Mouse (Mus musculus) forebrain, embryonic 15.5 days (tissue): ENCODE measurements around the gene Col6a4. TPM values are rescaled to one million over a fixed set of nuclear protein-coding genes. Genes with fewer than 3 reads are reported as not detected.

Source experiments
- ATAC-seq: fragments of 200-750 bp; cut with Nextera tagmentation; replicated peaks from 2 replicates; pipeline ENCODE4 v1.8.0; 2017; ENCODE audit warnings: mild to moderate bottlenecking, moderate TSS enrichment, moderate library complexity
- H3K27ac ChIP-seq: fragments of 300-500 bp; sonication (generic); replicated peaks from 2 replicates; pipeline ENCODE4 v1.5.1; 2015; ENCODE audit warnings: mild to moderate bottlenecking, inconsistent platforms
- H3K27me3 ChIP-seq: fragments of 300-500 bp; sonication (generic); 2 replicates; pipeline ENCODE4 v1.6.1; 2015; ENCODE audit warnings: inconsistent platforms
- H3K36me3 ChIP-seq: fragments of 300-500 bp; sonication (generic); 2 replicates; pipeline ENCODE4 v1.6.1; 2015; ENCODE audit warnings: mild to moderate bottlenecking, inconsistent platforms
- H3K4me1 ChIP-seq: fragments of 300-500 bp; sonication (generic); 2 replicates; pipeline ENCODE4 v1.6.1; 2015; ENCODE audit warnings: inconsistent platforms
- H3K4me2 ChIP-seq: fragments of 300-500 bp; sonication (generic); replicated peaks from 2 replicates; pipeline ENCODE4 v1.6.1; 2015; ENCODE audit warnings: mild to moderate bottlenecking, inconsistent platforms
- H3K4me3 ChIP-seq: fragments of 300-500 bp; sonication (generic); 2 replicates; pipeline ENCODE4 v1.5.1; 2015; ENCODE audit warnings: mild to moderate bottlenecking, inconsistent platforms
- H3K9ac ChIP-seq: fragments of 300-500 bp; sonication (generic); replicated peaks from 2 replicates; pipeline ENCODE4 v1.6.1; 2015; ENCODE audit warnings: mild to moderate bottlenecking, inconsistent platforms
- H3K9me3 ChIP-seq: fragments of 300-500 bp; sonication (generic); 2 replicates; pipeline ENCODE4 v1.6.1; 2016; ENCODE audit warnings: inconsistent platforms
- WGBS: fragments of 180-500 bp; shearing (Covaris S2); methylation state at CpG from one replicate; pipeline ENCODE4 v1.1.7; 2015; ENCODE audit warnings: mixed read lengths; 5-methylcytosine and 5-hydroxymethylcytosine counted together
- polyA plus RNA-seq: library from polyadenylated mRNA; unstranded; fragments of >200 nt; fragmentation: Nextera tagmentation; extraction: Ambion mirVana; gene quantifications from 2 replicates; pipeline ENCODE4 v1.2.1, GENCODE M21; 2015

Col6a4 gene
- polyA plus RNA-seq, 1 experiment from 2014 or later, result 0.53 TPM

DNA sequence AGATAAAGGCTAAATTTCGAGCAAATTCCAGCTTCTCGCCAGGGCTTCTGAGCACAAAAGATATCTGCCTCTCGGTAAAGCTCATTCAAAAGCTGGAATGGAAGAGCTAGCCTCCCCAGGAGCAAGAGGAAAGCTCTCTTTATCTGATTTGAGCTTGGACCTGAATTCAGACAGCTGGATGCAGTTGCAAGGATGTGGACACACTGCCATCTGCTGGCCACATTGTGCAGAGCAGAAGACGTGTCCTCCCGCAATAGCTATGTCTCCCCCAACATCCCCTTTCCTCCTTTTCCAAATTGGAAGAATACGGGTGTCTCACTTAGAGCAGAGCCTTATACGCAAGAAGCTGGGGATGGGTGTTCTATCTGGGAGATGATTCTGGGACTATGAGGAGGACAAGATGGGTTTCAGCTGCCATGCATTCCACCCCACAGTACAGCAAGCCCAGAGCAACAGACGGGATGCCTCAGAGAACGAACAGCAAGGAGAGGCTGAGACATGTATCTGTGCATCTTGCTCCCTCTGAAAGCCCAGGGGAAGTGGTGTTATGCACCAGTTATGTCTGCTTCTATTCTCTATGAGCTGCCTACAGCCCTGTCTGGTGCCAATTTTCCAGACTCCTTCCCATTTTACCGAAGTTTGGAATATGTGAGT lies 16.3 kb upstream of the Col6a4 start:
- peak; percentile 53; the same call in 1 of the 2 replicates for ATAC-seq
- Histone ChIP-seq H3K4me1 (peaks cover 13% of the 10 kb centered on the region), H3K36me3 (no peaks in the 10 kb centered on the region), H3K4me3 (no peak overlapping the region), H3K9me3 (no peaks in the 10 kb centered on the region), H3K27ac (no peak overlapping the region), H3K27me3 (no peaks in the 10 kb centered on the region), H3K9ac (no peak overlapping the region), H3K4me2 (no peak overlapping the region)
- 26% methylated on average over 10 of the region's 10 CpGs for WGBS

GRCm38 (mm10) chr9:106106241-106106640 lies 9.7 kb upstream of the Col6a4 start:
- no peak overlapping the region for H3K4me2 ChIP-seq
- H3K9me3 ChIP-seq, result no peaks in the 10 kb centered on the region
- H3K9ac ChIP-seq, result no peak overlapping the region
- no peaks in the 10 kb centered on the region for H3K36me3 ChIP-seq
- H3K27ac ChIP-seq, result no peak overlapping the region
- WGBS, result 85% methylated on average over 9 of the region's 9 CpGs
- no peak for ATAC-seq
- H3K27me3 ChIP-seq, result no peaks in the 10 kb centered on the region
- H3K4me3 ChIP-seq, result no peak overlapping the region
- no peaks in the 10 kb centered on the region for H3K4me1 ChIP-seq

DNA sequence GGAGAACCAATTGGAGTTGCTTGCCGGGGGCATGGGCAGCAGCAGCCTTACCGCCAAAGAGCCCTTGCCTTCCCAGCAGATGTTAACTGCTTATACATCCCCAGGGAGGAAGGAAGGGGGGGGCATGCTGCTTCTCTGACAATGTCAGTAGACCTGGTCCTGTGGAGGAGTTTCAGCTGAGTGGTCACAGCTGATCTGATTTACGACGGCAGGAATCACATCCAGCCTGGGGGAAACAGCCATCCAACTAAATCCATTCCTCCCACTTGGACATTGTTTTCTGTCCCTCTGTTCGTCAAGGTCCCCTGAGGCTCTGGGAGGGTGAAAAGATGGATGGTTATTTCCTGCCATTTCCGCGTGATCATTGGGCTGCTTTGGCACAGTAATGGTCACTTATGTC lies 7.8 kb upstream of the Col6a4 start:
- Histone ChIP-seq H3K4me1 (no peaks in the 10 kb centered on the region), H3K36me3 (no peaks in the 10 kb centered on the region), H3K9me3 (no peaks in the 10 kb centered on the region), H3K4me2 (no peak overlapping the region), H3K9ac (no peak overlapping the region), H3K27me3 (no peaks in the 10 kb centered on the region), H3K4me3 (no peak overlapping the region), H3K27ac (no peak overlapping the region)
- no peak for ATAC-seq
- WGBS, result 94% methylated on average over 7 of the region's 7 CpGs

DNA sequence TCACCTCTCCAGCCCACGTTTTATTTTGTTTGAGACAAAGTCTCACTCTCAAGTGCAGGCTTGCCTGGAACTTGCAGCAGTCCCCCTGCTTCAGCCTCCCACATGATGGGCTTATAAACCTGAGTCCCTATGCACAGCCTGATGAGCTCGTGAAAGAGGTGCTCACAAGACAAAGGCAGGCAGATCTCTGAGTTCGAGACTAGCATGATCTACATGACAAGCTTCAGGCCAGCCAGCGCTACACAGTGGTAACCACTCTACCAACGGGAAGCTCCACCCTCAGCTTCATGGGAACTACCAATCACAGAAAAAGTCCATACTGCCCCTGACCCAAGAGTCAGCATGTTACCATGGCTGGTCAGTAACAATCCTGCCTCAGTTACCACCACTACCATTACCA lies 4.6 kb upstream of the Col6a4 start:
- H3K27me3 ChIP-seq, result no peaks in the 10 kb centered on the region
- 69% methylated on average over 5 of the region's 5 CpGs for WGBS
- H3K9me3 ChIP-seq, result no peaks in the 10 kb centered on the region
- no peaks in the 10 kb centered on the region for H3K36me3 ChIP-seq
- ATAC-seq, result no peak
- H3K4me2 ChIP-seq, result no peak overlapping the region
- H3K9ac ChIP-seq, result no peak overlapping the region
- H3K27ac ChIP-seq, result no peak overlapping the region
- H3K4me3 ChIP-seq, result no peak overlapping the region
- no peaks in the 10 kb centered on the region for H3K4me1 ChIP-seq

GRCm38 (mm10) chr9:106100262-106100661 lies 3.7 kb upstream of the Col6a4 start:
- Histone ChIP-seq H3K27ac (no peak overlapping the region), H3K9ac (no peak overlapping the region)

GRCm38 (mm10) chr9:106099379-106100021 lies 2.9 kb upstream of the Col6a4 start:
- Histone ChIP-seq H3K4me3 (no peak overlapping the region), H3K4me1 (no peaks in the 10 kb centered on the region), H3K27me3 (no peaks in the 10 kb centered on the region), H3K36me3 (no peaks in the 10 kb centered on the region), H3K27ac (no peak overlapping the region), H3K9ac (no peak overlapping the region), H3K4me2 (0 out of 2 replicates have a peak overlapping the region, but pooled peaks have one; percentile 6), H3K9me3 (no peaks in the 10 kb centered on the region)
- ATAC-seq, result no peak
- WGBS, result 74% methylated on average over 22 of the region's 22 CpGs

More at GRCm38 (mm10) chr9:106100262-106100661, 3.7 kb upstream of the Col6a4 start:
- no peaks in the 10 kb centered on the region for H3K9me3 ChIP-seq
- H3K4me2 ChIP-seq, result no peak overlapping the region
- 69% methylated on average over 9 of the region's 9 CpGs for WGBS
- no peaks in the 10 kb centered on the region for H3K4me1 ChIP-seq
- no peak overlapping the region for H3K4me3 ChIP-seq
- ATAC-seq, result no peak; the same call in 1 of the 2 replicates
- no peaks in the 10 kb centered on the region for H3K27me3 ChIP-seq
- no peaks in the 10 kb centered on the region for H3K36me3 ChIP-seq

DNA sequence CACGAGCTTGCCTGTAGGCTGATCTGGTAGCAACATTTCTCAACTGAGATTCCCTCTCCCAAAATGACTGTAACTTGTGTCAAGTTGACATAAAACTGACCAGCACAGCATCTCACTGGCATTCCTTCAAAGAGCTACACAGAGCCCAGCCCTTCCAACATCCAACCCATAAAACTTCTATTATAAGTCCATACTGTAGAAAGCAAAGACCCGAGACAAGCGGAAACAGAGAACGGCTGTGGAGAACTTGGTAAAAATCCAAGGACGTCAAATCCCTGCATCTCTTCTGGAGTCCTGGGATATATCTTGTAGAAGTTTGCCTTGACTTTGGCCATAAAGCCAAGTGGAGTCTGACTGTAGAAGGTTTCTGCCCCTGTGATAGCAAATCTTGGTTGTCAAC lies 15.1 kb downstream of the Col6a4 start:
- WGBS, result 90% methylated on average over 5 of the region's 5 CpGs
- no peak overlapping the region for H3K27ac ChIP-seq
- 0 out of 2 replicates have a peak, but pooled peaks cover 4% of the 10 kb centered on the region for H3K4me1 ChIP-seq
- no peak overlapping the region for H3K4me3 ChIP-seq
- H3K9me3 ChIP-seq, result no peaks in the 10 kb centered on the region
- H3K36me3 ChIP-seq, result no peaks in the 10 kb centered on the region
- H3K27me3 ChIP-seq, result no peaks in the 10 kb centered on the region
- no peak overlapping the region for H3K4me2 ChIP-seq
- no peak for ATAC-seq
- no peak overlapping the region for H3K9ac ChIP-seq

- no peak for ATAC-seq
- Histone ChIP-seq H3K4me1 (0 out of 2 replicates have a peak, but pooled peaks cover 4% of the 10 kb centered on the region), H3K36me3 (no peaks in the 10 kb centered on the region), H3K27me3 (no peaks in the 10 kb centered on the region), H3K4me3 (no peak overlapping the region), H3K9me3 (no peaks in the 10 kb centered on the region), H3K27ac (no peak overlapping the region), H3K9ac (no peak overlapping the region), H3K4me2 (no peak overlapping the region)
- 58% methylated on average over 12 of the region's 12 CpGs for WGBS
Measured at GRCm38 (mm10) chr9:106080261-106081033, 16.1 kb downstream of the Col6a4 start.

- Histone ChIP-seq H3K27me3 (no peaks in the 10 kb centered on the region), H3K36me3 (no peaks in the 10 kb centered on the region), H3K27ac (no peak overlapping the region), H3K9me3 (no peaks in the 10 kb centered on the region), H3K9ac (no peak overlapping the region), H3K4me2 (no peak overlapping the region), H3K4me1 (0 out of 2 replicates have a peak, but pooled peaks cover 4% of the 10 kb centered on the region), H3K4me3 (no peak overlapping the region)
- no peak for ATAC-seq
- WGBS, result 90% methylated on average over 3 of the region's 3 CpGs
Measured at GRCm38 (mm10) chr9:106077953-106078352, 18.6 kb downstream of the Col6a4 start.

- 75% methylated on average over 5 of the region's 5 CpGs for WGBS
- H3K27ac ChIP-seq, result no peak overlapping the region
- no peak for ATAC-seq
Measured at GRCm38 (mm10) chr9:106076234-106076633, 20.3 kb downstream of the Col6a4 start.

GRCm38 (mm10) chr9:106073956-106074355 lies 22.6 kb downstream of the Col6a4 start:
- Histone ChIP-seq H3K4me3 (no peak overlapping the region), H3K9me3 (no peaks in the 10 kb centered on the region), H3K4me2 (no peak overlapping the region), H3K27ac (no peak overlapping the region), H3K36me3 (no peaks in the 10 kb centered on the region), H3K4me1 (no peaks in the 10 kb centered on the region), H3K9ac (no peak overlapping the region), H3K27me3 (no peaks in the 10 kb centered on the region)
- ATAC-seq, result no peak
- WGBS, result 78% methylated on average over 4 of the region's 4 CpGs

More at GRCm38 (mm10) chr9:106076234-106076633, 20.3 kb downstream of the Col6a4 start:
- Histone ChIP-seq H3K4me2 (no peak overlapping the region), H3K36me3 (no peaks in the 10 kb centered on the region), H3K27me3 (no peaks in the 10 kb centered on the region), H3K4me1 (0 out of 2 replicates have a peak, but pooled peaks cover 4% of the 10 kb centered on the region), H3K4me3 (no peak overlapping the region), H3K9me3 (no peaks in the 10 kb centered on the region), H3K9ac (no peak overlapping the region)

- Histone ChIP-seq H3K27me3 (no peaks in the 10 kb centered on the region), H3K4me1 (no peaks in the 10 kb centered on the region), H3K36me3 (no peaks in the 10 kb centered on the region), H3K9me3 (no peaks in the 10 kb centered on the region), H3K27ac (no peak overlapping the region), H3K4me3 (no peak overlapping the region), H3K4me2 (no peak overlapping the region), H3K9ac (no peak overlapping the region)
- ATAC-seq, result no peak
- WGBS, result 78% methylated on average over 6 of the region's 6 CpGs
Measured at GRCm38 (mm10) chr9:106071651-106072050, 24.9 kb downstream of the Col6a4 start.
